In genomic region chr2:33966984-33967421, GRCm38 (mm10) we compare ENCODE assay signal across 7 mouse cellular contexts.
DNase-seq lines count a peak whose midpoint lies in the region; ATAC-seq and TF ChIP-seq lines count a peak whose summit lies in the region.

No protein-coding gene starts in this region.

- H3K27me3 ChIP-seq in lung, embryonic 14.5 days (ENCODE audit: insufficient read depth, low read length) = no peaks in the 10 kb centered on the region; the same call in 1 of the 2 replicates
- H3K27me3 ChIP-seq in heart, embryonic 14.5 days (ENCODE audit: control insufficient read depth, insufficient read depth, low read length) = peaks cover 22% of the 10 kb centered on the region

- no peak overlapping the region; the same call in 1 of the 2 replicates for H3K27ac ChIP-seq in lung, embryonic 14.5 days (ENCODE audit: low read depth)
- H3K27ac ChIP-seq in heart, embryonic 14.5 days (replicated peaks in 1 of 2; ENCODE audit: control insufficient read depth in 1 of 2, insufficient read depth in 1 of 2, low read depth in 2 of 2, low read length in 2 of 2) = no peak overlapping the region

- peaks cover 6% of the 10 kb centered on the region; the same call in 1 of the 2 replicates for H3K9me3 ChIP-seq in lung, embryonic 14.5 days (ENCODE audit: low read depth, low read length)
- peaks cover 7% of the 10 kb centered on the region; the same call in 1 of the 2 replicates for H3K9me3 ChIP-seq in heart, embryonic 14.5 days (ENCODE audit: control insufficient read depth, low read length)

- DNase-seq in lung, embryonic 14.5 days = peak; percentile 93
- no peak for DNase-seq in lung, adult 2 months
- DNase-seq in cerebellum, postnatal 10 days = peak; percentile 91 to 95
- DNase-seq in layer of hippocampus, postnatal 36 days = peak; percentile 37 to 53
- DNase-seq in ovary, postnatal 14 days (ENCODE audit: low spot score) = peak; percentile 25
- no peak for DNase-seq in thymus, postnatal 4 days

- no peak for TF ChIP-seq POLR2A in lung, adult 2 months (IDR thresholded peaks at IDR 0.05; ENCODE audit: borderline replicate concordance, extremely low read depth, low read depth, low read length)

- no peak overlapping the region for H3K9ac ChIP-seq in lung, embryonic 14.5 days
- H3K9ac ChIP-seq in heart, embryonic 14.5 days (ENCODE audit: low read length) = no peak overlapping the region

- peaks cover 3% of the 10 kb centered on the region; the same call in 1 of the 2 replicates for H3K4me1 ChIP-seq in lung, embryonic 14.5 days (ENCODE audit: insufficient read depth)
- H3K4me1 ChIP-seq in lung, adult 2 months (ENCODE audit: control insufficient read depth, insufficient read depth, low read length) = no peaks in the 10 kb centered on the region
- peaks cover 5 to 13% of the 10 kb centered on the region in 2 experiments; a peak in 2 of 4 replicates for H3K4me1 ChIP-seq in heart, embryonic 14.5 days (ENCODE audit: control insufficient read depth in 2 of 2, insufficient read depth in 2 of 2, low read length in 2 of 2)

- WGBS in lung, embryonic 14.5 days = 26% methylated on average over 7 of the region's 7 CpGs
- 36% methylated on average over 7 of the region's 7 CpGs for WGBS in lung, adult 2 months
- WGBS in heart, embryonic 14.5 days = 35% methylated on average over 7 of the region's 7 CpGs

- peak overlapping the region; percentile 55 for H3K4me2 ChIP-seq in lung, embryonic 14.5 days
- peak overlapping the region; percentile 52 for H3K4me2 ChIP-seq in heart, embryonic 14.5 days (ENCODE audit: low read length)

- H3K36me3 ChIP-seq in lung, embryonic 14.5 days (ENCODE audit: insufficient read depth) = no peaks in the 10 kb centered on the region
- H3K36me3 ChIP-seq in heart, embryonic 14.5 days (ENCODE audit: control insufficient read depth, insufficient read depth, low read length) = no peaks in the 10 kb centered on the region

- peak overlapping the region; percentile 17; the same call in 1 of the 2 replicates for H3K4me3 ChIP-seq in lung, embryonic 14.5 days (ENCODE audit: low read depth, low read length)
- H3K4me3 ChIP-seq in lung, adult 2 months (replicated peaks; ENCODE audit: extremely low read depth, low read depth, low read length) = no peak overlapping the region
- peak overlapping the region in 1 of 2 experiments; percentile 22; a peak in 2 of 4 replicates for H3K4me3 ChIP-seq in heart, embryonic 14.5 days (ENCODE audit: control insufficient read depth in 1 of 2, insufficient read depth in 1 of 2, low read depth in 1 of 2, low read length in 2 of 2)

- 0 out of 2 replicates have a peak, but pooled peaks have one; percentile 12 for TF ChIP-seq CTCF in lung, embryonic 14.5 days (IDR thresholded peaks at IDR 0.05; ENCODE audit: low read depth)
- TF ChIP-seq CTCF in lung, adult 2 months (IDR thresholded peaks at IDR 0.05; ENCODE audit: insufficient read depth, low read length) = no peak

- peak; percentile 96 for ATAC-seq in lung, embryonic 14.5 days (ENCODE audit: insufficient read depth)
- ATAC-seq in heart, embryonic 14.5 days (ENCODE audit: insufficient number of reproducible peaks, insufficient read depth, low FRiP score, low read depth) = no peak

Comparison
In these comparisons a context has a peak if more than half of its experiments do, and no peak if none do; other contexts are left out.
1. DNase-seq: peak in lung, embryonic 14.5 days (single experiment), cerebellum, postnatal 10 days (2 of 2), layer of hippocampus, postnatal 36 days (2 of 2) and ovary, postnatal 14 days (single experiment); none in lung, adult 2 months (single experiment) and thymus, postnatal 4 days (single experiment).